Mouse (Mus musculus) forebrain, embryonic 12.5 days (tissue): Measurements from ENCODE around the gene Gm27179. TPM values are rescaled to one million over a fixed set of nuclear protein-coding genes. Genes with fewer than 3 reads are reported as not detected.
A peak's percentile ranks its signal among the peaks of the same experiment; 100 is the strongest.
"Not testable (repeated sequence)": the region's sequence is repeated elsewhere in the genome, so short reads cannot be mapped to it uniquely, and the experiment has no call there.

Experiments used
- ATAC-seq: fragments of 200-750 bp; cut with Nextera tagmentation; 2 replicates; pipeline ENCODE4 v1.8.0; 2017; ENCODE audit warnings: moderate TSS enrichment; ENCODE audit not compliant: low FRiP score
- H3K27ac ChIP-seq: fragments of 300-500 bp; sonication (generic); 2 replicates; pipeline ENCODE4 v1.5.1; 2016; ENCODE audit warnings: mild to moderate bottlenecking
- H3K27me3 ChIP-seq: fragments of 300-500 bp; sonication (generic); 2 replicates; pipeline ENCODE4 v1.6.1; 2016; ENCODE audit warnings: mild to moderate bottlenecking
- H3K36me3 ChIP-seq: fragments of 300-500 bp; sonication (generic); replicated peaks from 2 replicates; pipeline ENCODE4 v1.6.1; 2016; ENCODE audit warnings: mild to moderate bottlenecking
- H3K4me1 ChIP-seq: fragments of 300-500 bp; sonication (generic); 2 replicates; pipeline ENCODE4 v1.6.1; 2016
- H3K4me2 ChIP-seq: fragments of 300-500 bp; sonication (generic); 2 replicates; pipeline ENCODE4 v1.6.1; 2016; ENCODE audit warnings: mild to moderate bottlenecking, moderate library complexity
- H3K4me3 ChIP-seq: fragments of 300-500 bp; sonication (generic); replicated peaks from 2 replicates; pipeline ENCODE4 v1.5.1; 2016; ENCODE audit warnings: mild to moderate bottlenecking
- H3K9ac ChIP-seq: fragments of 300-500 bp; sonication (generic); 2 replicates; pipeline ENCODE4 v1.6.1; 2016; ENCODE audit warnings: mild to moderate bottlenecking
- H3K9me3 ChIP-seq: fragments of 300-500 bp; sonication (generic); 2 replicates; pipeline ENCODE4 v1.6.1; 2016
- WGBS: fragments of 180-500 bp; shearing (Covaris S2); methylation state at CpG from one replicate; pipeline ENCODE4 v1.1.7; 2016; 5-methylcytosine and 5-hydroxymethylcytosine counted together
- polyA plus RNA-seq: library from polyadenylated mRNA; unstranded; fragments of >200 nt; fragmentation: Nextera tagmentation; extraction: Ambion mirVana; gene quantifications from 2 replicates; pipeline ENCODE4 v1.2.1, GENCODE M21; 2016

Gene Gm27179
- polyA plus RNA-seq, result not detected in 2 replicates

GRCm38 (mm10) chr14:69512449-69512848, at the start of gene Gm27179:
Gm27179 (minus strand) TSS chr14:69512549.
- H3K4me2 ChIP-seq, H3K4me1 ChIP-seq, H3K27ac ChIP-seq, H3K9ac ChIP-seq, H3K4me3 ChIP-seq, ATAC-seq, H3K9me3 ChIP-seq, H3K36me3 ChIP-seq, H3K27me3 ChIP-seq: not testable (repeated sequence)
- no CpG with 5 or more reads among the region's 2 CpGs for WGBS

- H3K4me2 ChIP-seq, H3K4me1 ChIP-seq, H3K4me3 ChIP-seq, H3K36me3 ChIP-seq, H3K9me3 ChIP-seq, H3K27me3 ChIP-seq, H3K27ac ChIP-seq, ATAC-seq, H3K9ac ChIP-seq: not testable (repeated sequence)
- WGBS, result no CpG with 5 or more reads among the region's 14 CpGs
These were observed 45.2 kb upstream of the Gm27179 start for GRCm38 (mm10) chr14:69557550-69557949.

- H3K27ac ChIP-seq, H3K4me1 ChIP-seq, H3K4me2 ChIP-seq, H3K27me3 ChIP-seq, H3K36me3 ChIP-seq, ATAC-seq, H3K4me3 ChIP-seq, H3K9me3 ChIP-seq, H3K9ac ChIP-seq: not testable (repeated sequence)
- WGBS, result no CpG with 5 or more reads among the region's 8 CpGs
These were observed 44.5 kb upstream of the Gm27179 start for GRCm38 (mm10) chr14:69556820-69557219.

- H3K4me3 ChIP-seq, H3K9ac ChIP-seq, H3K4me2 ChIP-seq, H3K27me3 ChIP-seq, H3K9me3 ChIP-seq, H3K4me1 ChIP-seq, H3K27ac ChIP-seq, H3K36me3 ChIP-seq: not testable (repeated sequence)
- peak; percentile 98 for ATAC-seq
- WGBS, result no CpG with 5 or more reads among the region's 68 CpGs
These were observed 42.9 kb upstream of the Gm27179 start, which contains the start of gene Entpd4b for GRCm38 (mm10) chr14:69555110-69555831. Entpd4b (plus strand) TSS chr14:69555424.

DNA sequence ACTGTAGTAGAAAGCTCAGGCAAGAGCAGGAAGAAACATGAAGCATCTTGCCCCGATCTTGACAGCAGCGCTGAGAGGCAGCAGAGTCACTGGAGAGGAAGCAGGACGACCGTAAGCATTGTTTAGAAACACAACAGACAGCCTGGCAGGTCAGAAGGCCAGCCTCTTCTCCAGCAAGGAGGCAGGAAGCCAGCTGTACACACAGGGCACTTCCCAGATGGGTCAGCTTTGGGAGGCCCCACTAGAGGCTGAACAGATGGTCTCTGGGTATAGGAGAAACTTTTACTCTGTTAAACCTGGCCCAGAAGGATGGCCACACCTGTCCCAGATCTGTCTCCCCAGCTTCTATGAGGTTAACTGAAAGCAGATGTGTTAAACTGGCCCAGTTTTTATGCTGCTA, 35.0 kb upstream of the Gm27179 start:
- not testable (repeated sequence) for H3K9me3 ChIP-seq, H3K27me3 ChIP-seq, ATAC-seq, H3K4me3 ChIP-seq, H3K27ac ChIP-seq, H3K36me3 ChIP-seq, H3K4me1 ChIP-seq, H3K9ac ChIP-seq, H3K4me2 ChIP-seq
- WGBS, result no CpG with 5 or more reads among the region's 4 CpGs

DNA sequence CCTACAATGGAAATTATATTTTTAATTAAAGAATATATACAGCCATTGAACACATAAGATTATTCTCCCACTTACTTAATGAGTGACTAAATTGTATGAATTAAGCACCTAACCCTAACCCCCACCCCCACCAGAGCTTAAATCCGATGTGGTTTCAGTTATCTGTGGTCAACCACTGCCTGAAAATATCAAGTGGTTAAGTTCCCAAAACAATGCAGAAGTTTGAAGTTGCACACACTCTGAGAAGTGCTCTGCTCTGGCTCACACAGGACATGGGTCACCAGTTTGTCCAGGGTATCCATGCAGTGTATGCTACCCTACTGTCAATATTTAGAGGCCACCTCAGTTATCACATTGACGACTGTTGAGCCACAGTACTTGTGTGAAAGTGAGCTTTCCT, 32.7 kb upstream of the Gm27179 start:
- H3K36me3 ChIP-seq, ATAC-seq, H3K27ac ChIP-seq, H3K4me1 ChIP-seq, H3K4me3 ChIP-seq, H3K27me3 ChIP-seq, H3K9ac ChIP-seq, H3K9me3 ChIP-seq, H3K4me2 ChIP-seq: not testable (repeated sequence)
- WGBS, result no CpG with 5 or more reads among the region's 2 CpGs

DNA sequence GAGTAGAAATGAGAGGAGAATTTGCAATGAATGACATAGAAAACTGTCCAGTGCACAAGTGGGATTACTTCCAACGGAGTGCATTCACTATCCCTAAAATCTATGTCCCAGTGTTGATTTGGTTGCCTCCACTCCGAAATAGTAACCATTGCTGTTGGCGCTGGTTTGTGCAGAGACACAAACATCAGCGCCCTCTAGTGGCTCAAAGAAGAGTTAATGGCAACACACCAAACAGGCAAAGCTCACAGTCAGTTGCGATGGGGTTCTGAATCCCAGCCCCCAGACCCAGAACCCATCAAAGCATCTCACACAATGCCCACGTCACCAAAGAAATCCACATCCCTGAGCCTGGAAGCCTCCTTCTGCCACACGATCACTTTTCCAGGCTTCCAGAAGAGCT, 31.7 kb upstream of the Gm27179 start:
- not testable (repeated sequence) for ATAC-seq, H3K9ac ChIP-seq, H3K4me1 ChIP-seq, H3K27ac ChIP-seq, H3K36me3 ChIP-seq, H3K9me3 ChIP-seq, H3K27me3 ChIP-seq, H3K4me3 ChIP-seq, H3K4me2 ChIP-seq
- WGBS, result no CpG with 5 or more reads among the region's 7 CpGs

- not testable (repeated sequence) for H3K4me2 ChIP-seq, H3K27me3 ChIP-seq, H3K36me3 ChIP-seq, ATAC-seq, H3K9ac ChIP-seq, H3K27ac ChIP-seq, H3K9me3 ChIP-seq, H3K4me3 ChIP-seq, H3K4me1 ChIP-seq
- WGBS, result no CpG with 5 or more reads among the region's 7 CpGs
These were observed 30.3 kb upstream of the Gm27179 start for GRCm38 (mm10) chr14:69542695-69543094.

- not testable (repeated sequence) for H3K4me3 ChIP-seq, H3K4me1 ChIP-seq, H3K27me3 ChIP-seq, H3K9me3 ChIP-seq, H3K36me3 ChIP-seq, H3K9ac ChIP-seq, H3K4me2 ChIP-seq, ATAC-seq, H3K27ac ChIP-seq
- WGBS, result no CpG with 5 or more reads among the region's 5 CpGs
These were observed 27.8 kb upstream of the Gm27179 start for GRCm38 (mm10) chr14:69540113-69540512.

DNA sequence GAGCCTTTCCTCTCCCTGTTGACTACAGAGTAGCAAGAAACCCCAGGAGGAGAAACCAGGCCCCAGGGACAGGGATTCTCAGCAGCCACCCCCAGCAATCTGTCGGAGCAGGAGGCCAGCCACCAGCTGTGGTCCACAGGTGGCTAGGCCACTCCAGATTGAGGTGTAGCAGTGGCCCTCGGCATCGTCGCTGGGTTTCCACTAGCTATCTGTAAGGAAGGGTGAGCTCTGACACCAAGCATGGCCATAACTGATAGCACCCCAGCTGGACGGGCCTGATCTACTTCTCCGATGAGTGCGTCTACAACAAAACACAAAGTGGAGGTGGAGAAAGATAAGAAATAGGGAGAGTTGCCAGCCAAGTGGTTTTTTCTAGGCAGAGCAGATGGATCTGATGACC, 24.2 kb upstream of the Gm27179 start:
- H3K4me2 ChIP-seq, H3K4me3 ChIP-seq, H3K27ac ChIP-seq, ATAC-seq, H3K4me1 ChIP-seq, H3K9me3 ChIP-seq, H3K27me3 ChIP-seq, H3K36me3 ChIP-seq, H3K9ac ChIP-seq: not testable (repeated sequence)
- no CpG with 5 or more reads among the region's 7 CpGs for WGBS

DNA sequence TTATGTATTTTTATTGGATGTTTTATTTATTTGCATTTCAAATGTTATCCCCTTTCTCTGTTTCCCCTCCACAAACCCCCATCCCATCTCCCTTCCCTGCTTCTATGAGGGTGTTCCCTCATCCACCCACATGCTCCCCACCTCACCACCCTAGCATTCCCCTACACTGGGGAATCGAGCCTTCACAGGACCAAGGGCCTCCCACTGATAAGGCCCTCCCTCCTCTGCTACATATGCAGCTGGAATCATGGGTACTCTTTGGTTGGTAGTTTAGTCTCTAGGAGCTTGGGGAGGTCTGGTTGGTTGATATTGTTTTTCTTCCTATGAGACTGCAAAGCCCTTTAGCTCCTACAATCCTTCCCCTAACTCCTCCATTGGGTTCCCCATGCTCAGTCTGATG, 13.9 kb upstream of the Gm27179 start:
- H3K36me3 ChIP-seq, H3K27ac ChIP-seq: not testable (repeated sequence)

GRCm38 (mm10) chr14:69523001-69523400, 10.7 kb upstream of the Gm27179 start:
- H3K4me1 ChIP-seq, H3K36me3 ChIP-seq, H3K9me3 ChIP-seq, H3K27ac ChIP-seq, H3K4me2 ChIP-seq, ATAC-seq, H3K27me3 ChIP-seq, H3K4me3 ChIP-seq, H3K9ac ChIP-seq: not testable (repeated sequence)
- no CpG with 5 or more reads among the region's 1 CpGs for WGBS

More for the DNA sequence above, 13.9 kb upstream of the Gm27179 start:
- H3K9me3 ChIP-seq, H3K4me1 ChIP-seq, ATAC-seq, H3K27me3 ChIP-seq, H3K4me3 ChIP-seq, H3K9ac ChIP-seq, H3K4me2 ChIP-seq: not testable (repeated sequence)
- WGBS, result no CpG with 5 or more reads among the region's 1 CpGs

GRCm38 (mm10) chr14:69520810-69521209, 8.5 kb upstream of the Gm27179 start:
- ATAC-seq, result not testable (repeated sequence)
- no CpG with 5 or more reads among the region's 2 CpGs for WGBS

More at GRCm38 (mm10) chr14:69520810-69521209, 8.5 kb upstream of the Gm27179 start:
- H3K4me3 ChIP-seq, H3K4me1 ChIP-seq, H3K36me3 ChIP-seq, H3K9me3 ChIP-seq, H3K27ac ChIP-seq, H3K4me2 ChIP-seq, H3K27me3 ChIP-seq, H3K9ac ChIP-seq: not testable (repeated sequence)
